Mouse (Mus musculus): ENCODE data around the gene Slc6a17.

DNA sequence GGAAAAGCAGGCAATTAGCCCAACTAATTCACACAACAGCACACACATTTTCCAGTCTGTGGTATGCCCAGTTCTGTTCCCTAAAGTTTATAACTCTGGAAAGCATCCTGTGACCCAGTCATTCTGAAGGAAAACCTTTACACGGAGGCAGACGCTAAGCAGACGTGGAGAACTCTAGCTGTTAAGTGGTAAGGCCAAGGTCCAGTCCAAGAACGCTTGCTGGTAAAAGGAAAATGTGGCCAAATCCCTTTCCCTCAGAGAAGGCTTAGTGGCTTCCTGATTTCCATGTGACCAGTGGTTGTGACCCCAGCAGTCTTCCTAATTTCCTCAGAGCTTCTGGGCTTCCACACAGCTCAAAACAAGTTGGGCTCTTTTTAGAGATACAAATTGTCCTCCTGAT is 11.3 kb downstream of the Slc6a17 start:
- no peak for TF ChIP-seq CTCF (IDR thresholded peaks at IDR 0.05; ENCODE audit: control insufficient read depth, insufficient read depth, insufficient replicate concordance, low read depth, low read length)
- no peak for TF ChIP-seq POLR2A (IDR thresholded peaks at IDR 0.05; ENCODE audit: control insufficient read depth, low read depth, low read length)
